Mouse (Mus musculus): Measurements from ENCODE around the gene Stoml3. TPM values are rescaled to one million over a fixed set of nuclear protein-coding genes. Genes with fewer than 3 reads are reported as not detected.
A peak's percentile ranks its signal among the peaks of the same experiment; 100 is the strongest.

Stoml3 gene
- polyA plus RNA-seq, 1 experiment from 2014 or later = not detected

DNA sequence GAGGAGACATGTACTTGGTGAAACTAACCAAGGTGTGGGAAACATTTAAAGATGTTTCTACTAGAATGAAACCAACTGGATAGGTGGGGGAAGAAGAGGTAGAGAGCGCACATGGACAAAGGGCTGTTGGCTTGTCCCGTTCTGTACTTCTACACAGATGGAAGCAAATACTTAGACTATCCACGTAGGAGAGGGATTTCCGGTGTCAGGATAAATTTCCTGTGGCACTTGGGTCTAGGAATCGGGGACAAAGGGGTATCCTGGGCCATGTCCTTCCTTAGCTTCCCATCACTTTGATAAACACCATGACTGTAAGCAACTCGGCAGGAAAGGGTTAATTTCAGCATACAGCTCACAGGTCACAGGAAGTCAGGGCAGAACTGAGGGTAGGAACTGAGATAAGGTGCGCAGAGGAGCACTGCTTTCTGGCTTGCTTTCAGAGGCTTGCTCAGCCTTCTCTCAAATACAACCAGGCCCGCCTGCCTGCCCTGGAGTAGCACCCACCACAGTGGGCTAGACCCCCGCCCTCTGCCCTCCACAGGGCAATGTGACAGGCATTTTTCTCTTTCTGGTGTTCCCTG is 1.4 kb upstream of the Stoml3 start:
- H3K9me3 ChIP-seq (replicated peaks; ENCODE audit: control insufficient read depth, low read length) = no peaks in the 10 kb centered on the region
- H3K9ac ChIP-seq (ENCODE audit: low read length) = no peak overlapping the region
- no peaks in the 10 kb centered on the region for H3K27me3 ChIP-seq (replicated peaks; ENCODE audit: control insufficient read depth, insufficient read depth, low read length)
- WGBS = 85% methylated on average over 9 of the region's 9 CpGs
- H3K4me1 ChIP-seq (ENCODE audit: control insufficient read depth, insufficient read depth, low read length) = no peaks in the 10 kb centered on the region
- ATAC-seq (no peak), DNase-seq (ENCODE audit: low spot score) (no peak)
- H3K27ac ChIP-seq (ENCODE audit: low read depth, low read length) = no peak overlapping the region
- H3K4me2 ChIP-seq (ENCODE audit: low read length) = no peak overlapping the region
- no peak overlapping the region for H3K4me3 ChIP-seq (ENCODE audit: low read depth, low read length)
- H3K36me3 ChIP-seq (ENCODE audit: control insufficient read depth, insufficient read depth, low read length) = peaks cover 10% of the 10 kb centered on the region

- Histone ChIP-seq H3K4me2 (ENCODE audit: low read length) (no peak overlapping the region), H3K9me3 (replicated peaks; ENCODE audit: control insufficient read depth, low read length) (no peaks in the 10 kb centered on the region), H3K27me3 (replicated peaks; ENCODE audit: control insufficient read depth, insufficient read depth, low read length) (no peaks in the 10 kb centered on the region), H3K27ac (ENCODE audit: low read depth, low read length) (no peak overlapping the region), H3K9ac (ENCODE audit: low read length) (no peak overlapping the region), H3K36me3 (ENCODE audit: control insufficient read depth, insufficient read depth, low read length) (no peaks in the 10 kb centered on the region), H3K4me3 (ENCODE audit: low read depth, low read length) (no peak overlapping the region), H3K4me1 (ENCODE audit: control insufficient read depth, insufficient read depth, low read length) (no peaks in the 10 kb centered on the region)
- 86% methylated on average over 6 of the region's 6 CpGs for WGBS
- DNase-seq (ENCODE audit: low spot score) = no peak
- no peak for ATAC-seq
These were observed 10.0 kb downstream of the Stoml3 start for GRCm38 (mm10) chr3:53498351-53498905.

DNA sequence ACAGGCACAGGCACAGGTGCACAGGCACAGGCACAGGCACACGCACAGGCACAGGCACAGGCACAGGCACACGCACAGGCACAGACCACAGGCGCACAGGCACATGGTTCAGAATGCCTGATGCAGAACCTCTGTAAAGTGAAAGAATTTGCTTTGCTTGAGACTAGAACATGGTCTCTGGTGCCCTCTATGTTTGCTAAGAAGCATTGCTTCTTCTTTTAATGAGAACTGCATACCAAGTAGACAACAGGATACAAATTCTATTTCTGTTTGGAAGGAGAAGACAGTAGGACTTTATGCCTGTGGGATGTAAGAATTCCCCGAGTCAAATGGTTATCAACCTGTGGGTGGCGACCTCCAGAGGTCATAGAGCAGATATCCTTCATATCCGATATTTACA is 14.0 kb downstream of the Stoml3 start:
- WGBS = 75% methylated on average over 6 of the region's 6 CpGs
- H3K9me3 ChIP-seq (replicated peaks; ENCODE audit: control insufficient read depth, low read length) = no peaks in the 10 kb centered on the region

GRCm38 (mm10) chr3:53513096-53513495 is 24.6 kb downstream of the Stoml3 start:
- no peaks in the 10 kb centered on the region for H3K4me1 ChIP-seq (ENCODE audit: control insufficient read depth, insufficient read depth, low read length)
- 69% methylated on average over 5 of the region's 5 CpGs for WGBS
- H3K4me3 ChIP-seq (ENCODE audit: low read depth, low read length) = no peak overlapping the region
- H3K9me3 ChIP-seq (replicated peaks; ENCODE audit: control insufficient read depth, low read length) = no peaks in the 10 kb centered on the region
- H3K9ac ChIP-seq (ENCODE audit: low read length) = no peak overlapping the region
- no peak overlapping the region for H3K27ac ChIP-seq (ENCODE audit: low read depth, low read length)
- H3K36me3 ChIP-seq (ENCODE audit: control insufficient read depth, insufficient read depth, low read length) = no peaks in the 10 kb centered on the region
- ATAC-seq (no peak), DNase-seq (ENCODE audit: low spot score) (no peak)
- H3K4me2 ChIP-seq (ENCODE audit: low read length) = no peak overlapping the region
- no peaks in the 10 kb centered on the region for H3K27me3 ChIP-seq (replicated peaks; ENCODE audit: control insufficient read depth, insufficient read depth, low read length)

More for the DNA sequence above, 14.0 kb downstream of the Stoml3 start:
- Histone ChIP-seq H3K4me3 (ENCODE audit: low read depth, low read length) (no peak overlapping the region), H3K27ac (ENCODE audit: low read depth, low read length) (no peak overlapping the region), H3K36me3 (ENCODE audit: control insufficient read depth, insufficient read depth, low read length) (no peaks in the 10 kb centered on the region), H3K4me1 (ENCODE audit: control insufficient read depth, insufficient read depth, low read length) (no peaks in the 10 kb centered on the region), H3K9ac (ENCODE audit: low read length) (no peak overlapping the region), H3K4me2 (ENCODE audit: low read length) (no peak overlapping the region), H3K27me3 (replicated peaks; ENCODE audit: control insufficient read depth, insufficient read depth, low read length) (no peaks in the 10 kb centered on the region)
- ATAC-seq = no peak
- DNase-seq (ENCODE audit: low spot score) = peak; percentile 60

- peak; percentile 27 for DNase-seq (ENCODE audit: low spot score)
- 84% methylated on average over 4 of the region's 4 CpGs for WGBS
- Histone ChIP-seq H3K4me3 (ENCODE audit: low read depth, low read length) (no peak overlapping the region), H3K27ac (ENCODE audit: low read depth, low read length) (no peak overlapping the region), H3K4me1 (ENCODE audit: control insufficient read depth, insufficient read depth, low read length) (no peaks in the 10 kb centered on the region), H3K9me3 (replicated peaks; ENCODE audit: control insufficient read depth, low read length) (no peaks in the 10 kb centered on the region), H3K9ac (ENCODE audit: low read length) (no peak overlapping the region), H3K36me3 (ENCODE audit: control insufficient read depth, insufficient read depth, low read length) (no peaks in the 10 kb centered on the region), H3K27me3 (replicated peaks; ENCODE audit: control insufficient read depth, insufficient read depth, low read length) (no peaks in the 10 kb centered on the region), H3K4me2 (ENCODE audit: low read length) (no peak overlapping the region)
- no peak for ATAC-seq
These were observed 26.0 kb downstream of the Stoml3 start for GRCm38 (mm10) chr3:53514221-53515065.

DNA sequence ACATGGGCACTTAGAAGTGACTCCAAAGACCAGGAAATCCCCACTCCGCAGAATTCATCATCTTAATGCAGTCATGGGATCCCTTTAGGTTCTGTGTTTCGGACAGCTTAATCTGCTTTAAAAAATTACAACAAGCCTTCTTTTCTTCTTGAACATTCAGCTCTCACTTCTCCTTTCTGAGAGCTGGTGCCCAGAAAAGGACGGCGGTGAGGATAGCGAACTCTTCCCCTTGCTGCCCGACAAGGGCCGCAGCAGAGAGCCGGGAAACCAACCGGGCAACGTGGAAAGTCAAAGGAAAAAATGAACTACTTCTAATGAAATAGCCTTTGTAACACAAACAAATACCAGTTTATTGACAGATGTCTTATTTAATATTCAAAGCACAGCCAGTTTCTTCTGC is 34.3 kb downstream of the Stoml3 start:
- no peaks in the 10 kb centered on the region for H3K4me1 ChIP-seq (ENCODE audit: control insufficient read depth, insufficient read depth, low read length)
- no peak overlapping the region for H3K4me2 ChIP-seq (ENCODE audit: low read length)
- H3K36me3 ChIP-seq (ENCODE audit: control insufficient read depth, insufficient read depth, low read length) = no peaks in the 10 kb centered on the region
- no peaks in the 10 kb centered on the region for H3K9me3 ChIP-seq (replicated peaks; ENCODE audit: control insufficient read depth, low read length)
- no peak overlapping the region for H3K4me3 ChIP-seq (ENCODE audit: low read depth, low read length)
- H3K27ac ChIP-seq (ENCODE audit: low read depth, low read length) = no peak overlapping the region
- no peaks in the 10 kb centered on the region for H3K27me3 ChIP-seq (replicated peaks; ENCODE audit: control insufficient read depth, insufficient read depth, low read length)
- ATAC-seq (no peak), DNase-seq (ENCODE audit: low spot score) (no peak)
- no peak overlapping the region for H3K9ac ChIP-seq (ENCODE audit: low read length)
- 71% methylated on average over 10 of the region's 10 CpGs for WGBS

- no peaks in the 10 kb centered on the region for H3K4me1 ChIP-seq (ENCODE audit: control insufficient read depth, insufficient read depth, low read length)
- DNase-seq (ENCODE audit: low spot score) = peak; percentile 92
- no peaks in the 10 kb centered on the region for H3K36me3 ChIP-seq (ENCODE audit: control insufficient read depth, insufficient read depth, low read length)
- no peaks in the 10 kb centered on the region for H3K27me3 ChIP-seq (replicated peaks; ENCODE audit: control insufficient read depth, insufficient read depth, low read length)
- peak overlapping the region; percentile 22 for H3K4me3 ChIP-seq (ENCODE audit: low read depth, low read length)
- 20% methylated on average over 21 of the region's 21 CpGs for WGBS
- H3K4me2 ChIP-seq (ENCODE audit: low read length) = peak overlapping the region; percentile 52
- H3K9me3 ChIP-seq (replicated peaks; ENCODE audit: control insufficient read depth, low read length) = no peaks in the 10 kb centered on the region
- H3K9ac ChIP-seq (ENCODE audit: low read length) = no peak overlapping the region; the same call in 1 of the 2 replicates
- peak; percentile 61; the same call in 1 of the 2 replicates for ATAC-seq
- no peak overlapping the region for H3K27ac ChIP-seq (ENCODE audit: low read depth, low read length)
These were observed 37.3 kb downstream of the Stoml3 start for GRCm38 (mm10) chr3:53525737-53526136.

GRCm38 (mm10) chr3:53530305-53530704 is 41.9 kb downstream of the Stoml3 start:
- Histone ChIP-seq H3K9ac (ENCODE audit: low read length) (no peak overlapping the region), H3K4me3 (ENCODE audit: low read depth, low read length) (no peak overlapping the region), H3K36me3 (ENCODE audit: control insufficient read depth, insufficient read depth, low read length) (no peaks in the 10 kb centered on the region), H3K27me3 (replicated peaks; ENCODE audit: control insufficient read depth, insufficient read depth, low read length) (no peaks in the 10 kb centered on the region), H3K27ac (ENCODE audit: low read depth, low read length) (no peak overlapping the region), H3K9me3 (replicated peaks; ENCODE audit: control insufficient read depth, low read length) (no peaks in the 10 kb centered on the region), H3K4me2 (ENCODE audit: low read length) (no peak overlapping the region), H3K4me1 (ENCODE audit: control insufficient read depth, insufficient read depth, low read length) (no peaks in the 10 kb centered on the region)
- ATAC-seq = no peak
- 85% methylated on average over 6 of the region's 6 CpGs for WGBS
- no peak for DNase-seq (ENCODE audit: low spot score)

DNA sequence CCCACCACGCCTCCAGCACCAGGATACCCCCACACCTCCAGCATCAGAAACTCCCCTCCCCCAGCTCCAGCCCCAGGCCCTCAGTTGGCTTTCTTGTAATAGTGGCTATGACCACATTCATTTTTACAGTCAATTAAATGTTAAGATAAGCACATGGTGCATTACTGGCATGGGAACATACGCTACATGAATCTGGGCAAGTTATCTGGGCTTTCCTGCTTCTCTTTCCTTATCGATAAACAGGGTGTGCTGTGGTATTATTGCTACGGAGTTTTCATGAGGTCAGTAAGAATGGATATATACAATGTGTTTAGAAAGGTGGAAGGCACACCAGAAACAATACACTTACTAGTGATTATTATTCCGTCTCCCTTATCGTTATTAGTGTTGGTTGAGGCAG is 43.6 kb downstream of the Stoml3 start:
- 93% methylated on average over 6 of the region's 6 CpGs for WGBS

More for the DNA sequence above, 43.6 kb downstream of the Stoml3 start:
- DNase-seq (ENCODE audit: low spot score) (no peak), ATAC-seq (no peak)
- H3K4me1 ChIP-seq (ENCODE audit: control insufficient read depth, insufficient read depth, low read length) = no peaks in the 10 kb centered on the region
- H3K27ac ChIP-seq (ENCODE audit: low read depth, low read length) = no peak overlapping the region
- H3K9ac ChIP-seq (ENCODE audit: low read length) = no peak overlapping the region
- H3K4me2 ChIP-seq (ENCODE audit: low read length) = no peak overlapping the region
- H3K4me3 ChIP-seq (ENCODE audit: low read depth, low read length) = no peak overlapping the region
- H3K27me3 ChIP-seq (replicated peaks; ENCODE audit: control insufficient read depth, insufficient read depth, low read length) = no peaks in the 10 kb centered on the region
- H3K36me3 ChIP-seq (ENCODE audit: control insufficient read depth, insufficient read depth, low read length) = no peaks in the 10 kb centered on the region
- H3K9me3 ChIP-seq (replicated peaks; ENCODE audit: control insufficient read depth, low read length) = no peaks in the 10 kb centered on the region
